Mouse (Mus musculus): ENCODE data around the gene Tex19.2.

DNA sequence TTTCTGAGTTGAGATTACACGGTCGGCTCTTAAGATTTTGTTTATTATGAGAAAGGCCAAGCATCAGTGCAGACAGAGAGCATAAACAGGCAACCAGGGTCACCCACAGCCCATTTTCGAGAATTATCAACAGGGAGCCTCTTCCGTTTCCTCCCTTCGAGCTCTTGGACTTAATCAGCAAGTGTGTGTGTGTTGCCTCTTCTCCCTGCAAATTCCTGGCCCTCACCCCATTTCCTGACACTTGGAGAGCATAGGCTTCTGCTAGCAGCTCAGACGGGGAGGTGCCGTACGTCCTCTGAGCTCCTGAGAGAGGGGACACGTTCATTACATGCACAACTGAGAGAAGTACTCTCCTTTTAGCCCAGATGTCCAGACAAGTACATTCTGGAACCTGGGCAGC, 10.4 kb downstream of the Tex19.2 start:
- no peak for TF ChIP-seq CTCF (IDR thresholded peaks at IDR 0.05; ENCODE audit: control insufficient read depth, insufficient read depth, low read length)
- TF ChIP-seq POLR2A (IDR thresholded peaks at IDR 0.05; ENCODE audit: borderline replicate concordance, control insufficient read depth, low read depth, low read length), result no peak

Measured in bone marrow, adult 2 months (tissue).